In genomic region chr4:107523607-107524151, GRCm38 (mm10) we compare ENCODE assay signal across 15 mouse cellular contexts.
DNase-seq lines count a peak whose midpoint lies in the region; ATAC-seq lines count a peak whose summit lies in the region.
"Had no signal": no experiment of that assay in that cellular context is flagged by ENCODE, and none has a peak within 500 bp of the region (broad histone marks: within the 10 kb centered on the region; RNA-seq: fewer than 3 reads in every experiment).

No protein-coding gene starts in this region.

- 18% methylated on average over 11 of the region's 11 CpGs for WGBS in kidney, embryonic 16.5 days
- WGBS in limb, embryonic 15.5 days, result 33% methylated on average over 11 of the region's 11 CpGs

- H3K9ac ChIP-seq in kidney, embryonic 16.5 days (replicated peaks; ENCODE audit: low read length), result no peak overlapping the region
- no peak overlapping the region for H3K9ac ChIP-seq in limb, embryonic 15.5 days
- H3K9ac ChIP-seq: embryonic facial prominence, embryonic 13.5 days; neural tube, embryonic 13.5 days had no signal

- no peak overlapping the region for H3K4me3 ChIP-seq in kidney, embryonic 16.5 days (ENCODE audit: low read length)
- no peak overlapping the region for H3K4me3 ChIP-seq in limb, embryonic 15.5 days
- H3K4me3 ChIP-seq: embryonic facial prominence, embryonic 13.5 days; neural tube, embryonic 13.5 days had no signal

- H3K4me2 ChIP-seq in kidney, embryonic 16.5 days (replicated peaks; ENCODE audit: low read depth, low read length), result no peak overlapping the region
- no peak overlapping the region for H3K4me2 ChIP-seq in limb, embryonic 15.5 days
- H3K4me2 ChIP-seq: embryonic facial prominence, embryonic 13.5 days; heart, embryonic 11.5 days; neural tube, embryonic 13.5 days had no signal

- peak; percentile 69 for ATAC-seq in kidney, embryonic 16.5 days (ENCODE audit: low FRiP score, low TSS enrichment)
- peak; percentile 53; the same call in 1 of the 2 replicates for ATAC-seq in limb, embryonic 15.5 days (ENCODE audit: insufficient number of reproducible peaks, low FRiP score, low TSS enrichment, low read depth)
- ATAC-seq: forebrain, embryonic 14.5 days; inflammation-experienced regulatory T-cells, adult 6 months had no signal

- no peaks in the 10 kb centered on the region for H3K27me3 ChIP-seq in kidney, embryonic 16.5 days (ENCODE audit: insufficient read depth, low read length)
- no peaks in the 10 kb centered on the region for H3K27me3 ChIP-seq in limb, embryonic 15.5 days
- H3K27me3 ChIP-seq: embryonic facial prominence, embryonic 13.5 days; neural tube, embryonic 13.5 days had no signal

- no peaks in the 10 kb centered on the region for H3K36me3 ChIP-seq in kidney, embryonic 16.5 days (ENCODE audit: insufficient read depth, low read length)
- H3K36me3 ChIP-seq in limb, embryonic 15.5 days, result no peaks in the 10 kb centered on the region
- H3K36me3 ChIP-seq: embryonic facial prominence, embryonic 13.5 days; neural tube, embryonic 13.5 days had no signal

- no peaks in the 10 kb centered on the region for H3K9me3 ChIP-seq in kidney, embryonic 16.5 days (ENCODE audit: low read length)
- H3K9me3 ChIP-seq in limb, embryonic 15.5 days, result no peaks in the 10 kb centered on the region
- H3K9me3 ChIP-seq: embryonic facial prominence, embryonic 13.5 days; neural tube, embryonic 13.5 days had no signal

- no peak overlapping the region for H3K27ac ChIP-seq in kidney, embryonic 16.5 days (ENCODE audit: low read length)
- 0 out of 2 replicates have a peak overlapping the region, but pooled peaks have one; percentile 50 for H3K27ac ChIP-seq in limb, embryonic 15.5 days
- H3K27ac ChIP-seq: embryonic facial prominence, embryonic 13.5 days; macrophage; neural tube, embryonic 13.5 days had no signal

- DNase-seq in spleen, postnatal 4 days (ENCODE audit: low spot score in 2 of 2), result peak; percentile 9 to 52
- no peak for DNase-seq in spleen, adult 18-20 months
- DNase-seq in kidney, adult 11 months, result peak; percentile 47
- no peak for DNase-seq in cerebellum, adult 9-10 months
- DNase-seq in B cell, adult 2 months, result no peak
- DNase-seq: adrenal gland, adult 8-10 months; heart, postnatal 4 days had no signal

- H3K4me1 ChIP-seq in kidney, embryonic 16.5 days (ENCODE audit: insufficient read depth, low read length), result peaks cover 15% of the 10 kb centered on the region
- H3K4me1 ChIP-seq in limb, embryonic 15.5 days, result peaks cover 36% of the 10 kb centered on the region

Comparison
In these comparisons a context has a peak if more than half of its experiments do, and no peak if none do; other contexts are left out.
1. DNase-seq: peak in spleen, postnatal 4 days (2 of 2) and kidney, adult 11 months (single experiment); none in spleen, adult 18-20 months (0 of 2), cerebellum, adult 9-10 months (single experiment) and B cell, adult 2 months (0 of 2).